Mouse (Mus musculus): ENCODE data around the gene Gm21981. TPM values are rescaled to one million over a fixed set of nuclear protein-coding genes. Genes with fewer than 3 reads are reported as not detected.

Gene Gm21981
- 1.5 and 2.1 TPM in 2 replicates for polyA plus RNA-seq (2014; fragmentation: Nextera tagmentation; extraction: Ambion mirVana)

GRCm38 (mm10) chr17:47694442-47694502 is at the start of gene Gm21981:
Gene Gm21981, minus strand, starts transcription at chr17:47694455.
- ATAC-seq (ENCODE audit: low read depth) (no peak), DNase-seq (ENCODE audit: low spot score) (no peak)
- WGBS: no CpG with 5 or more reads among the region's 3 CpGs
- Histone ChIP-seq H3K9me3 (ENCODE audit: control insufficient read depth, low read length) (no peaks in the 10 kb centered on the region), H3K27me3 (replicated peaks; ENCODE audit: control insufficient read depth, insufficient read depth, low read length) (no peaks in the 10 kb centered on the region), H3K4me1 (ENCODE audit: control insufficient read depth, insufficient read depth, low read length) (no peaks in the 10 kb centered on the region; the same call in 1 of the 2 replicates), H3K9ac (ENCODE audit: low read depth, low read length) (peak within 1 kb of the TSS; percentile 87), H3K4me2 (ENCODE audit: low read depth, low read length) (peak within 1 kb of the TSS; percentile 84), H3K36me3 (ENCODE audit: control insufficient read depth, insufficient read depth, low read length) (0 out of 2 replicates have a peak, but pooled peaks cover 4% of the 10 kb centered on the region), H3K4me3 (ENCODE audit: low read depth, low read length) (peak within 1 kb of the TSS; percentile 85), H3K27ac (replicated peaks; ENCODE audit: low read depth, low read length) (peak within 1 kb of the TSS; percentile 63)

DNA sequence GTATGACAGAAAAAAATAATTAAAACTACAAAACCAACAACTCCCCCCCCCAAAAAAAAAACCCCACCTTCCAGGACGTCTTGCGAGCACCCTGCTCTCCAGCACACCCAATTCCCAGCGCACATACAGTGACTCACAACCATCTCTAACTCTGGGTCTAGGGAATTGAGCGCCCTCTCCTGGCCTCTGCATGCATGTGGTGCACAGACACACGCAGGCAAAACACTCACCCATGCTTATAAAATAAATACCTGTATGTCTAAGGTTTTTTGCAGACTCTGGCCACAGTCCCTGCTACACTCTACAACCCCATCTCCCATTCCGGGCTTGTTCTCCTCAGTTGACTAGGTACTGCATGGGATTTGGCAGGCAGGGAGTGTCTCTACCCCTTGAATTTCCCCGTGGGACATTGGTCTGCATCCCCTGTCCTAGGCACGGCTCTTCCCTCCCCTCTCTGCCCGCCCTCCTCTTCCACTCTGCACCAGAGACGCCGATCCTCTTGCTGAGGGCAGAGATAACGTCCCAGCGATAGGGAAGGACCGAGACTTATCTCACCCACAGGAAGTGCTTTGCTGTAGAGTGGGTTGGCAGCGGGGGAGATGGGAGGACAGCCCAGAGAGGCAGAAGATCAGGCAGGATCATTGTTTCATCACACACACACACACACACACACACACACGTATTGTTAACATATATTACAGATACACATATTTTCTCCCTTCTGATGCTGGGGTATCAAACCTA is 48.9 kb upstream of the Gm21981 start:
- 34% methylated on average over 16 of the region's 16 CpGs for WGBS

DNA sequence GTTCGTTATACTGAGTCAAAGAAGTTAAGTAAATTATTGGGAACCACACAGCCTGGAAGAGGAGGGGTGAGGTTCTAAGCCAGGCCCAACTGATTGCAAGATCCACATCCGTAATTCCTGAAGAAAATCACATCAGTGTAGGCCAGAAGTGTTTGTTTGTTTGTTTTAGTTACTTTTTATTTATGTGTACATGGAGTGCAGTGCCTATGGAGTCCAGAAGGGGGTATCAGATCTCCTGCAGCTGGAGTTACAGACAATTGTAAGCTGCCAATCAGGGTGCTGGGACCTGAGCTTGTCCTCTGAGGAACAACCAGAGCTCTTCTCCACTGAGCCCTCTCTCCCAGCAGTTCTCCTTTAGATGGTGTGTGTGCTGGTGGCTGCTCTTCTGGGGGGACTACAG is 45.9 kb upstream of the Gm21981 start:
- peaks cover 6% of the 10 kb centered on the region for H3K9me3 ChIP-seq (ENCODE audit: control insufficient read depth, low read length)
- H3K27me3 ChIP-seq (replicated peaks; ENCODE audit: control insufficient read depth, insufficient read depth, low read length): peaks cover 11% of the 10 kb centered on the region; the same call in 1 of the 2 replicates
- no peak overlapping the region for H3K9ac ChIP-seq (ENCODE audit: low read depth, low read length)
- H3K36me3 ChIP-seq (ENCODE audit: control insufficient read depth, insufficient read depth, low read length): no peaks in the 10 kb centered on the region
- DNase-seq (ENCODE audit: low spot score) (no peak), ATAC-seq (ENCODE audit: low read depth) (no peak)
- no peak overlapping the region for H3K4me3 ChIP-seq (ENCODE audit: low read depth, low read length)
- WGBS: 65% methylated on average over 2 of the region's 2 CpGs
- 0 out of 2 replicates have a peak, but pooled peaks cover 13% of the 10 kb centered on the region for H3K4me1 ChIP-seq (ENCODE audit: control insufficient read depth, insufficient read depth, low read length)
- no peak overlapping the region for H3K27ac ChIP-seq (replicated peaks; ENCODE audit: low read depth, low read length)
- H3K4me2 ChIP-seq (ENCODE audit: low read depth, low read length): no peak overlapping the region

More for the DNA sequence above, 48.9 kb upstream of the Gm21981 start:
- DNase-seq (ENCODE audit: low spot score) (no peak), ATAC-seq (ENCODE audit: low read depth) (no peak)
- Histone ChIP-seq H3K9ac (ENCODE audit: low read depth, low read length) (no peak overlapping the region), H3K4me3 (ENCODE audit: low read depth, low read length) (no peak overlapping the region), H3K36me3 (ENCODE audit: control insufficient read depth, insufficient read depth, low read length) (no peaks in the 10 kb centered on the region), H3K4me2 (ENCODE audit: low read depth, low read length) (no peak overlapping the region), H3K4me1 (ENCODE audit: control insufficient read depth, insufficient read depth, low read length) (0 out of 2 replicates have a peak, but pooled peaks cover 13% of the 10 kb centered on the region), H3K27me3 (replicated peaks; ENCODE audit: control insufficient read depth, insufficient read depth, low read length) (peaks cover 11% of the 10 kb centered on the region; the same call in 1 of the 2 replicates), H3K27ac (replicated peaks; ENCODE audit: low read depth, low read length) (no peak overlapping the region), H3K9me3 (ENCODE audit: control insufficient read depth, low read length) (peaks cover 6% of the 10 kb centered on the region)

GRCm38 (mm10) chr17:47738879-47739798 is 44.9 kb upstream of the Gm21981 start:
- ATAC-seq (ENCODE audit: low read depth) (no peak), DNase-seq (ENCODE audit: low spot score) (peak; percentile 51)
- peak overlapping the region; percentile 95 for H3K4me2 ChIP-seq (ENCODE audit: low read depth, low read length)
- H3K9me3 ChIP-seq (ENCODE audit: control insufficient read depth, low read length): no peaks in the 10 kb centered on the region
- peak overlapping the region; percentile 66 for H3K27ac ChIP-seq (replicated peaks; ENCODE audit: low read depth, low read length)
- peak overlapping the region; percentile 74 for H3K9ac ChIP-seq (ENCODE audit: low read depth, low read length)
- peaks cover 11% of the 10 kb centered on the region; the same call in 1 of the 2 replicates for H3K27me3 ChIP-seq (replicated peaks; ENCODE audit: control insufficient read depth, insufficient read depth, low read length)
- 8% methylated on average over 15 of the region's 20 CpGs for WGBS
- H3K36me3 ChIP-seq (ENCODE audit: control insufficient read depth, insufficient read depth, low read length): no peaks in the 10 kb centered on the region
- H3K4me1 ChIP-seq (ENCODE audit: control insufficient read depth, insufficient read depth, low read length): 0 out of 2 replicates have a peak, but pooled peaks cover 13% of the 10 kb centered on the region
- H3K4me3 ChIP-seq (ENCODE audit: low read depth, low read length): peak overlapping the region; percentile 59

- peak; percentile 39 for ATAC-seq (ENCODE audit: low read depth)
- WGBS: 1% methylated on average over 28 of the region's 61 CpGs
- Histone ChIP-seq H3K36me3 (ENCODE audit: control insufficient read depth, insufficient read depth, low read length) (no peaks in the 10 kb centered on the region), H3K4me3 (ENCODE audit: low read depth, low read length) (peak overlapping the region; percentile 59), H3K27me3 (replicated peaks; ENCODE audit: control insufficient read depth, insufficient read depth, low read length) (peaks cover 11% of the 10 kb centered on the region; the same call in 1 of the 2 replicates), H3K9me3 (ENCODE audit: control insufficient read depth, low read length) (no peaks in the 10 kb centered on the region), H3K9ac (ENCODE audit: low read depth, low read length) (peak overlapping the region; percentile 74), H3K4me1 (ENCODE audit: control insufficient read depth, insufficient read depth, low read length) (0 out of 2 replicates have a peak, but pooled peaks cover 13% of the 10 kb centered on the region), H3K27ac (replicated peaks; ENCODE audit: low read depth, low read length) (peak overlapping the region; percentile 66), H3K4me2 (ENCODE audit: low read depth, low read length) (peak overlapping the region; percentile 95)
- DNase-seq (ENCODE audit: low spot score): peak; percentile 42
Observed at GRCm38 (mm10) chr17:47738066-47738878, 44.0 kb upstream of the Gm21981 start.

GRCm38 (mm10) chr17:47737271-47738065 is 43.2 kb upstream of the Gm21981 start:
- no peaks in the 10 kb centered on the region for H3K9me3 ChIP-seq (ENCODE audit: control insufficient read depth, low read length)
- ATAC-seq (ENCODE audit: low read depth): peak; percentile 92
- H3K9ac ChIP-seq (ENCODE audit: low read depth, low read length): peak overlapping the region; percentile 74
- 2% methylated on average over 6 of the region's 60 CpGs for WGBS
- H3K4me1 ChIP-seq (ENCODE audit: control insufficient read depth, insufficient read depth, low read length): 0 out of 2 replicates have a peak, but pooled peaks cover 13% of the 10 kb centered on the region
- H3K4me3 ChIP-seq (ENCODE audit: low read depth, low read length): peak overlapping the region; percentile 59
- H3K36me3 ChIP-seq (ENCODE audit: control insufficient read depth, insufficient read depth, low read length): no peaks in the 10 kb centered on the region
- peak; percentile 90 for DNase-seq (ENCODE audit: low spot score)
- peak overlapping the region; percentile 95 for H3K4me2 ChIP-seq (ENCODE audit: low read depth, low read length)
- H3K27me3 ChIP-seq (replicated peaks; ENCODE audit: control insufficient read depth, insufficient read depth, low read length): peaks cover 11% of the 10 kb centered on the region; the same call in 1 of the 2 replicates
- H3K27ac ChIP-seq (replicated peaks; ENCODE audit: low read depth, low read length): peak overlapping the region; percentile 66

GRCm38 (mm10) chr17:47736856-47737255 is 42.6 kb upstream of the Gm21981 start, which contains the start of gene Tfeb:
Gene Tfeb, plus strand, starts transcription at chr17:47737030.
- under 1% methylated on average over 28 of the region's 47 CpGs for WGBS
- ATAC-seq (ENCODE audit: low read depth): peak; percentile 84
- Histone ChIP-seq H3K9me3 (ENCODE audit: control insufficient read depth, low read length) (no peaks in the 10 kb centered on the region), H3K4me2 (ENCODE audit: low read depth, low read length) (peak within 1 kb of the TSS; percentile 95), H3K27me3 (replicated peaks; ENCODE audit: control insufficient read depth, insufficient read depth, low read length) (peaks cover 11% of the 10 kb centered on the region; the same call in 1 of the 2 replicates), H3K4me1 (ENCODE audit: control insufficient read depth, insufficient read depth, low read length) (0 out of 2 replicates have a peak, but pooled peaks cover 13% of the 10 kb centered on the region), H3K36me3 (ENCODE audit: control insufficient read depth, insufficient read depth, low read length) (no peaks in the 10 kb centered on the region), H3K4me3 (ENCODE audit: low read depth, low read length) (peak within 1 kb of the TSS; percentile 59), H3K27ac (replicated peaks; ENCODE audit: low read depth, low read length) (peak within 1 kb of the TSS; percentile 66), H3K9ac (ENCODE audit: low read depth, low read length) (peak within 1 kb of the TSS; percentile 74)
- peak; percentile 95 for DNase-seq (ENCODE audit: low spot score)
